Mouse (Mus musculus) intestine, embryonic 16.5 days (tissue): ENCODE measurements around the gene Atxn7l2. TPM values are rescaled to one million over a fixed set of nuclear protein-coding genes. Genes with fewer than 3 reads are reported as not detected.
A peak's percentile ranks its signal among the peaks of the same experiment; 100 is the strongest.

Experiments
- ATAC-seq: fragments of 200-750 bp; cut with Nextera tagmentation; 2 replicates; pipeline ENCODE4 v1.8.0; 2017; ENCODE audit warnings: moderate TSS enrichment, moderate library complexity
- H3K27ac ChIP-seq: fragments of 300-500 bp; sonication (generic); 2 replicates; pipeline ENCODE4 v1.5.1; 2014; ENCODE audit warnings: mild to moderate bottlenecking, low read length
- H3K27me3 ChIP-seq: fragments of 300-500 bp; sonication (generic); replicated peaks from 2 replicates; pipeline ENCODE4 v1.6.1; 2014; ENCODE audit warnings: low read length, control low read depth, mixed read lengths; ENCODE audit not compliant: control insufficient read depth, insufficient read depth
- H3K36me3 ChIP-seq: fragments of 300-500 bp; sonication (generic); 2 replicates; pipeline ENCODE4 v1.6.1; 2014; ENCODE audit warnings: low read length, control low read depth; ENCODE audit not compliant: control insufficient read depth, insufficient read depth
- H3K4me1 ChIP-seq: fragments of 300-500 bp; sonication (generic); 2 replicates; pipeline ENCODE4 v1.6.1; 2014; ENCODE audit warnings: low read length, control low read depth, mixed read lengths; ENCODE audit not compliant: control insufficient read depth, insufficient read depth
- H3K4me2 ChIP-seq: fragments of 300-500 bp; sonication (generic); 2 replicates; pipeline ENCODE4 v1.6.1; 2014; ENCODE audit warnings: low read depth, low read length, control low read depth
- H3K4me3 ChIP-seq: fragments of 300-500 bp; sonication (generic); 2 replicates; pipeline ENCODE4 v1.5.1; 2014; ENCODE audit warnings: mild to moderate bottlenecking, low read length
- H3K9ac ChIP-seq: fragments of 300-500 bp; sonication (generic); 2 replicates; pipeline ENCODE4 v1.6.1; 2014; ENCODE audit warnings: low read depth, low read length
- H3K9me3 ChIP-seq: fragments of 300-500 bp; sonication (generic); 2 replicates; pipeline ENCODE4 v1.6.1; 2016; ENCODE audit warnings: low read length, control low read depth; ENCODE audit not compliant: control insufficient read depth
- WGBS: fragments of 180-500 bp; shearing (Covaris S2); extraction: QIAGEN DNeasy Blood & Tissue Kit; methylation state at CpG from one replicate; pipeline ENCODE4 v1.1.7; 2014; 5-methylcytosine and 5-hydroxymethylcytosine counted together
- polyA plus RNA-seq: library from polyadenylated mRNA; unstranded; fragments of >200 nt; fragmentation: Nextera tagmentation; extraction: Ambion mirVana; gene quantifications from 2 replicates; pipeline ENCODE4 v1.2.1, GENCODE M21; 2015

The Atxn7l2 gene
- polyA plus RNA-seq, 1 experiment from 2014 or later: 10.5 TPM

- Histone ChIP-seq H3K4me2 (peak overlapping the region; percentile 80), H3K4me1 (peaks cover 18% of the 10 kb centered on the region), H3K9me3 (no peaks in the 10 kb centered on the region), H3K4me3 (peak overlapping the region; percentile 65), H3K27ac (no peak overlapping the region), H3K27me3 (no peaks in the 10 kb centered on the region), H3K9ac (peak overlapping the region; percentile 78), H3K36me3 (peaks cover 11% of the 10 kb centered on the region; the same call in 1 of the 2 replicates)
- 65% methylated on average over 3 of the region's 3 CpGs for WGBS
- no peak for ATAC-seq
These were observed 1.7 kb downstream of the Atxn7l2 start for GRCm38 (mm10) chr3:108209001-108209400.

- Histone ChIP-seq H3K4me2 (no peak overlapping the region), H3K4me1 (peaks cover 18% of the 10 kb centered on the region), H3K9me3 (no peaks in the 10 kb centered on the region), H3K27me3 (no peaks in the 10 kb centered on the region), H3K9ac (no peak overlapping the region), H3K4me3 (no peak overlapping the region), H3K36me3 (peaks cover 18% of the 10 kb centered on the region), H3K27ac (no peak overlapping the region)
- ATAC-seq: no peak
- WGBS: 72% methylated on average over 15 of the region's 15 CpGs
These were observed 3.9 kb downstream of the Atxn7l2 start for GRCm38 (mm10) chr3:108206731-108207375.

GRCm38 (mm10) chr3:108205601-108206000 lies 5.1 kb downstream of the Atxn7l2 start:
- Histone ChIP-seq H3K4me1 (peaks cover 27% of the 10 kb centered on the region), H3K4me2 (no peak overlapping the region), H3K27me3 (no peaks in the 10 kb centered on the region), H3K4me3 (no peak overlapping the region), H3K9ac (no peak overlapping the region), H3K9me3 (no peaks in the 10 kb centered on the region), H3K27ac (no peak overlapping the region), H3K36me3 (peaks cover 18% of the 10 kb centered on the region)
- 93% methylated on average over 8 of the region's 8 CpGs for WGBS
- no peak for ATAC-seq

GRCm38 (mm10) chr3:108204470-108204869 lies 6.3 kb downstream of the Atxn7l2 start:
- Histone ChIP-seq H3K27me3 (no peaks in the 10 kb centered on the region), H3K36me3 (peaks cover 18% of the 10 kb centered on the region), H3K9ac (no peak overlapping the region), H3K4me3 (no peak overlapping the region), H3K4me2 (no peak overlapping the region), H3K27ac (no peak overlapping the region), H3K9me3 (no peaks in the 10 kb centered on the region), H3K4me1 (peaks cover 25% of the 10 kb centered on the region)
- 86% methylated on average over 11 of the region's 11 CpGs for WGBS
- ATAC-seq: no peak

- ATAC-seq: no peak
- WGBS: 82% methylated on average over 11 of the region's 11 CpGs
- no peak overlapping the region for H3K9ac ChIP-seq
- H3K36me3 ChIP-seq: peaks cover 18% of the 10 kb centered on the region
- H3K9me3 ChIP-seq: no peaks in the 10 kb centered on the region
- no peak overlapping the region for H3K27ac ChIP-seq
- no peaks in the 10 kb centered on the region for H3K27me3 ChIP-seq
- no peak overlapping the region for H3K4me3 ChIP-seq
- peaks cover 18% of the 10 kb centered on the region for H3K4me1 ChIP-seq
- H3K4me2 ChIP-seq: no peak overlapping the region
These were observed 7.0 kb downstream of the Atxn7l2 start for GRCm38 (mm10) chr3:108203621-108204325.

- no peak overlapping the region for H3K9ac ChIP-seq
These were observed 7.5 kb downstream of the Atxn7l2 start for GRCm38 (mm10) chr3:108203212-108203611.

GRCm38 (mm10) chr3:108202506-108202905 lies 8.2 kb downstream of the Atxn7l2 start:
- no peak overlapping the region for H3K27ac ChIP-seq
- no peak overlapping the region for H3K4me3 ChIP-seq
- H3K27me3 ChIP-seq: no peaks in the 10 kb centered on the region
- ATAC-seq: no peak
- no peak overlapping the region for H3K9ac ChIP-seq
- H3K9me3 ChIP-seq: no peaks in the 10 kb centered on the region
- peaks cover 18% of the 10 kb centered on the region for H3K36me3 ChIP-seq
- peaks cover 18% of the 10 kb centered on the region for H3K4me1 ChIP-seq
- no peak overlapping the region for H3K4me2 ChIP-seq

More at GRCm38 (mm10) chr3:108203212-108203611, 7.5 kb downstream of the Atxn7l2 start:
- Histone ChIP-seq H3K9me3 (no peaks in the 10 kb centered on the region), H3K4me2 (no peak overlapping the region), H3K4me1 (peaks cover 18% of the 10 kb centered on the region), H3K27ac (no peak overlapping the region), H3K36me3 (peaks cover 18% of the 10 kb centered on the region), H3K27me3 (no peaks in the 10 kb centered on the region), H3K4me3 (no peak overlapping the region)
- 93% methylated on average over 13 of the region's 13 CpGs for WGBS
- ATAC-seq: no peak

- ATAC-seq: peak; percentile 96
- Histone ChIP-seq H3K4me3 (peak within 1 kb of the TSS; percentile 80), H3K27ac (peak within 1 kb of the TSS; percentile 93), H3K4me1 (peaks cover 17% of the 10 kb centered on the region), H3K36me3 (peaks cover 14% of the 10 kb centered on the region), H3K27me3 (no peaks in the 10 kb centered on the region), H3K9me3 (no peaks in the 10 kb centered on the region), H3K9ac (peak within 1 kb of the TSS; percentile 81), H3K4me2 (peak within 1 kb of the TSS; percentile 53)
- 2% methylated on average over 44 of the region's 44 CpGs for WGBS
These were observed 10.1 kb downstream of the Atxn7l2 start, which contains the start of gene Cyb561d1 for GRCm38 (mm10) chr3:108200329-108201323. TSS of gene Cyb561d1 (minus strand) at chr3:108201212.

- Histone ChIP-seq H3K27me3 (no peaks in the 10 kb centered on the region), H3K4me3 (no peak overlapping the region), H3K27ac (no peak overlapping the region), H3K9ac (peak overlapping the region; percentile 81; the same call in 1 of the 2 replicates), H3K36me3 (peaks cover 7% of the 10 kb centered on the region; the same call in 1 of the 2 replicates), H3K4me1 (peaks cover 17% of the 10 kb centered on the region), H3K9me3 (no peaks in the 10 kb centered on the region), H3K4me2 (no peak overlapping the region)
- no peak for ATAC-seq
- WGBS: 90% methylated on average over 6 of the region's 6 CpGs
These were observed 11.5 kb downstream of the Atxn7l2 start for GRCm38 (mm10) chr3:108199231-108199630.
